Mouse (Mus musculus) ES-E14 (cell line): ENCODE measurements around the gene Mocs3. TPM values are rescaled to one million over a fixed set of nuclear protein-coding genes. Genes with fewer than 3 reads are reported as not detected.

ENCODE experiments used
- DNase-seq: peaks from one replicate; pipeline ENCODE4 v3.0.0-alpha.2; 2013; ENCODE audit warnings: low read depth, low spot score
- H3K27ac ChIP-seq: 2 replicates; pipeline ENCODE4 v1.5.1; 2012; ENCODE audit warnings: low read depth, mild to moderate bottlenecking, low read length, moderate library complexity, mixed read lengths; ENCODE audit not compliant: poor library complexity, insufficient read depth, severe bottlenecking
- H3K36me3 ChIP-seq: 2 replicates; pipeline ENCODE4 v1.6.1; 2012; ENCODE audit warnings: mild to moderate bottlenecking, low read length, moderate library complexity, mixed read lengths; ENCODE audit not compliant: control insufficient read depth, poor library complexity, insufficient read depth, severe bottlenecking
- H3K4me1 ChIP-seq, 2 experiments: fragments of 150-350 bp in 1 of 2; sonication (generic) in 1 of 2; 2 replicates each; pipeline ENCODE4 v1.6.1; 2012; ENCODE audit warnings: low read length in 2 of 2, mild to moderate bottlenecking in 1 of 2, mixed read lengths in 1 of 2; ENCODE audit not compliant: control insufficient read depth in 2 of 2, insufficient read depth in 2 of 2, poor library complexity in 1 of 2
- H3K4me3 ChIP-seq, 2 experiments: fragments of 150-350 bp in 1 of 2; sonication (generic) in 1 of 2; 2 replicates each; pipeline ENCODE4 v1.5.1; 2012; ENCODE audit warnings: low read length in 2 of 2, low read depth in 1 of 2, mild to moderate bottlenecking in 1 of 2, mixed read lengths in 1 of 2; ENCODE audit not compliant: insufficient read depth in 1 of 2, poor library complexity in 1 of 2, severe bottlenecking in 1 of 2
- H3K9ac ChIP-seq: 2 replicates; pipeline ENCODE4 v1.6.1; 2012; ENCODE audit warnings: low read depth, mild to moderate bottlenecking, low read length, mixed read lengths; ENCODE audit not compliant: poor library complexity, insufficient read depth, severe bottlenecking
- H3K9me3 ChIP-seq: fragments of 150-350 bp; sonication (generic); 2 replicates; pipeline ENCODE4 v1.6.1; 2012; ENCODE audit warnings: low read depth, mild to moderate bottlenecking, low read length; ENCODE audit not compliant: control insufficient read depth, insufficient read depth
- CHD2 ChIP-seq: IDR thresholded peaks from 2 replicates; pipeline ENCODE4 v1.6.1; 2014; ENCODE audit warnings: mild to moderate bottlenecking, low read depth, low read length, inconsistent platforms
- HCFC1 ChIP-seq: IDR thresholded peaks from 2 replicates; pipeline ENCODE4 v1.6.1; 2012; ENCODE audit warnings: low read length, inconsistent platforms, borderline replicate concordance; ENCODE audit not compliant: insufficient read depth
- MAFK ChIP-seq: IDR thresholded peaks from 2 replicates; pipeline ENCODE4 v1.6.1; 2014; ENCODE audit warnings: mild to moderate bottlenecking, low read depth, low read length, inconsistent platforms; ENCODE audit not compliant: insufficient read depth
- ZC3H11A ChIP-seq: IDR thresholded peaks from 2 replicates; pipeline ENCODE4 v1.6.1; 2012; ENCODE audit warnings: low read depth, mild to moderate bottlenecking, inconsistent platforms, low read length, borderline replicate concordance
- ZNF384 ChIP-seq: IDR thresholded peaks from 2 replicates; pipeline ENCODE4 v1.6.1; 2012; ENCODE audit warnings: low read depth, low read length, inconsistent platforms
- in situ Hi-C, 2 experiments: fragments of 600-800 bp; cut with MboI; formaldehyde crosslinking; loops; one replicate each; pipeline ENCODE4 v1.15.1; 2025; ENCODE audit warnings: low sequenced_read_pairs in 2 of 2, inconsistent platforms in 1 of 2; ENCODE audit not compliant: unreplicated experiment in 2 of 2
- total RNA-seq: library from RNA; depleted of rRNA; stranded (reverse); fragments of 300-350 nt; gene quantifications from 2 replicates; pipeline ENCODE4 v1.2.3, GENCODE M21; 2012

Gene Mocs3
- total RNA-seq, 1 experiment, result 10.7 TPM

- H3K27ac ChIP-seq, result no peak overlapping the region
- H3K4me1 ChIP-seq, result peaks cover 4 to 6% of the 10 kb centered on the region in 2 experiments
- DNase-seq, result no peak
- H3K9ac ChIP-seq, result no peak overlapping the region
- H3K4me3 ChIP-seq, result no peak overlapping the region
- H3K9me3 ChIP-seq, result no peaks in the 10 kb centered on the region
- in situ Hi-C loops, result no loop called here
- peaks cover 3% of the 10 kb centered on the region for H3K36me3 ChIP-seq
- no peak for TF ChIP-seq MAFK
Observed at GRCm38 (mm10) chr2:168198421-168198820, 32.0 kb upstream of the Mocs3 start.

GRCm38 (mm10) chr2:168199476-168199875 is 30.9 kb upstream of the Mocs3 start:
- H3K9ac ChIP-seq, result no peak overlapping the region
- peaks cover 4 to 6% of the 10 kb centered on the region in 2 experiments for H3K4me1 ChIP-seq
- DNase-seq, result no peak
- no peak overlapping the region for H3K27ac ChIP-seq
- TF ChIP-seq MAFK (no peak), HCFC1 (no peak), ZNF384 (no peak), CHD2 (no peak), ZC3H11A (no peak)
- peaks cover 5% of the 10 kb centered on the region for H3K36me3 ChIP-seq
- H3K9me3 ChIP-seq, result no peaks in the 10 kb centered on the region
- H3K4me3 ChIP-seq, result no peak overlapping the region
- in situ Hi-C loops, result no loop called here

GRCm38 (mm10) chr2:168200014-168200691 is 30.3 kb upstream of the Mocs3 start:
- H3K9ac ChIP-seq, result 0 out of 2 replicates have a peak overlapping the region, but pooled peaks have one; percentile 11
- no peak for DNase-seq
- H3K4me1 ChIP-seq, result peaks cover 6 to 8% of the 10 kb centered on the region in 2 experiments; a peak in 3 of 4 replicates
- peaks cover 8% of the 10 kb centered on the region for H3K36me3 ChIP-seq
- in situ Hi-C loops, result loop anchor here in 1 of 2 experiments (10.0 kb wide), 1 partner anchor 75 kb away; no protein-coding TSS in a partner anchor
- TF ChIP-seq ZC3H11A (no peak), ZNF384 (0 out of 2 replicates have a peak, but pooled peaks have one; percentile 15)
- no peaks in the 10 kb centered on the region for H3K9me3 ChIP-seq
- no peak overlapping the region for H3K27ac ChIP-seq
- no peak overlapping the region for H3K4me3 ChIP-seq

- Histone ChIP-seq H3K4me3 (peak overlapping the region; percentile 52 to 89; a peak in 3 of 4 replicates), H3K27ac (no peak overlapping the region), H3K9ac (no peak overlapping the region; the same call in 1 of the 2 replicates), H3K4me1 (peaks cover 2 to 9% of the 10 kb centered on the region in 2 experiments; a peak in 3 of 4 replicates), H3K9me3 (no peaks in the 10 kb centered on the region), H3K36me3 (peaks cover 8% of the 10 kb centered on the region)
- TF ChIP-seq ZC3H11A, result no peak
- no peak for TF ChIP-seq MAFK
- TF ChIP-seq CHD2, result no peak
- no peak for TF ChIP-seq HCFC1
- TF ChIP-seq ZNF384, result no peak
- no peak for DNase-seq
- in situ Hi-C loops, result loop anchor here in 1 of 2 experiments (10.0 kb wide), 1 partner anchor 80 kb away; no protein-coding TSS in a partner anchor
Observed at GRCm38 (mm10) chr2:168204476-168204999, 25.9 kb upstream of the Mocs3 start.
